Mouse (Mus musculus): ENCODE data around the gene Prf1. TPM values are rescaled to one million over a fixed set of nuclear protein-coding genes. Genes with fewer than 3 reads are reported as not detected.

Prf1 gene
- polyA plus RNA-seq, 1 experiment from 2014 or later: not detected

GRCm38 (mm10) chr10:61339216-61339615 is 41.6 kb downstream of the Prf1 start:
- TF ChIP-seq CTCF (IDR thresholded peaks at IDR 0.05; ENCODE audit: low read depth): peak; percentile 55
- Histone ChIP-seq H3K27ac (ENCODE audit: low read depth, low read length) (no peak overlapping the region), H3K4me1 (replicated peaks; ENCODE audit: control insufficient read depth, insufficient read depth, low read length) (no peaks in the 10 kb centered on the region), H3K27me3 (replicated peaks; ENCODE audit: control insufficient read depth, insufficient read depth, low read length) (no peaks in the 10 kb centered on the region), H3K9me3 (ENCODE audit: control insufficient read depth) (no peaks in the 10 kb centered on the region), H3K4me2 (replicated peaks; ENCODE audit: low read depth) (no peak overlapping the region), H3K4me3 (ENCODE audit: low read depth, low read length) (no peak overlapping the region), H3K9ac (ENCODE audit: low read depth, low read length) (no peak overlapping the region), H3K36me3 (ENCODE audit: control insufficient read depth, insufficient read depth) (no peaks in the 10 kb centered on the region; the same call in 1 of the 2 replicates)
- ATAC-seq: no peak
- 90% methylated on average over 9 of the region's 9 CpGs for WGBS

- no peak for TF ChIP-seq CTCF (IDR thresholded peaks at IDR 0.05; ENCODE audit: low read depth)
- no peak for ATAC-seq
- H3K27ac ChIP-seq (ENCODE audit: low read depth, low read length): no peak overlapping the region
- no peak overlapping the region for H3K4me3 ChIP-seq (ENCODE audit: low read depth, low read length)
- no peaks in the 10 kb centered on the region; the same call in 1 of the 2 replicates for H3K36me3 ChIP-seq (ENCODE audit: control insufficient read depth, insufficient read depth)
- H3K9me3 ChIP-seq (ENCODE audit: control insufficient read depth): no peaks in the 10 kb centered on the region
- 84% methylated on average over 9 of the region's 9 CpGs for WGBS
- no peak overlapping the region for H3K9ac ChIP-seq (ENCODE audit: low read depth, low read length)
- H3K4me1 ChIP-seq (replicated peaks; ENCODE audit: control insufficient read depth, insufficient read depth, low read length): no peaks in the 10 kb centered on the region
- H3K4me2 ChIP-seq (replicated peaks; ENCODE audit: low read depth): no peak overlapping the region
- no peaks in the 10 kb centered on the region for H3K27me3 ChIP-seq (replicated peaks; ENCODE audit: control insufficient read depth, insufficient read depth, low read length)
Measured at GRCm38 (mm10) chr10:61340247-61340646, 42.6 kb downstream of the Prf1 start.

- no peak for ATAC-seq
- 92% methylated on average over 5 of the region's 5 CpGs for WGBS
Measured at GRCm38 (mm10) chr10:61341045-61341444, 43.4 kb downstream of the Prf1 start.

GRCm38 (mm10) chr10:61341557-61341956 is 43.9 kb downstream of the Prf1 start:
- no peak overlapping the region for H3K4me2 ChIP-seq (replicated peaks; ENCODE audit: low read depth)
- no peak overlapping the region for H3K9ac ChIP-seq (ENCODE audit: low read depth, low read length)
- 68% methylated on average over 6 of the region's 6 CpGs for WGBS
- no peaks in the 10 kb centered on the region; the same call in 1 of the 2 replicates for H3K36me3 ChIP-seq (ENCODE audit: control insufficient read depth, insufficient read depth)
- no peaks in the 10 kb centered on the region for H3K9me3 ChIP-seq (ENCODE audit: control insufficient read depth)
- H3K4me1 ChIP-seq (replicated peaks; ENCODE audit: control insufficient read depth, insufficient read depth, low read length): no peaks in the 10 kb centered on the region
- TF ChIP-seq CTCF (IDR thresholded peaks at IDR 0.05; ENCODE audit: low read depth): peak; percentile 97
- H3K27ac ChIP-seq (ENCODE audit: low read depth, low read length): no peak overlapping the region
- no peak overlapping the region for H3K4me3 ChIP-seq (ENCODE audit: low read depth, low read length)
- ATAC-seq: no peak
- no peaks in the 10 kb centered on the region for H3K27me3 ChIP-seq (replicated peaks; ENCODE audit: control insufficient read depth, insufficient read depth, low read length)

More at GRCm38 (mm10) chr10:61341045-61341444, 43.4 kb downstream of the Prf1 start:
- Histone ChIP-seq H3K9me3 (ENCODE audit: control insufficient read depth) (no peaks in the 10 kb centered on the region), H3K27ac (ENCODE audit: low read depth, low read length) (no peak overlapping the region), H3K4me2 (replicated peaks; ENCODE audit: low read depth) (no peak overlapping the region), H3K9ac (ENCODE audit: low read depth, low read length) (no peak overlapping the region), H3K27me3 (replicated peaks; ENCODE audit: control insufficient read depth, insufficient read depth, low read length) (no peaks in the 10 kb centered on the region), H3K4me1 (replicated peaks; ENCODE audit: control insufficient read depth, insufficient read depth, low read length) (no peaks in the 10 kb centered on the region), H3K36me3 (ENCODE audit: control insufficient read depth, insufficient read depth) (no peaks in the 10 kb centered on the region; the same call in 1 of the 2 replicates), H3K4me3 (ENCODE audit: low read depth, low read length) (no peak overlapping the region)
- no peak for TF ChIP-seq CTCF (IDR thresholded peaks at IDR 0.05; ENCODE audit: low read depth)

- no peaks in the 10 kb centered on the region; the same call in 1 of the 2 replicates for H3K4me1 ChIP-seq (replicated peaks; ENCODE audit: control insufficient read depth, insufficient read depth, low read length)
- no peak overlapping the region for H3K27ac ChIP-seq (ENCODE audit: low read depth, low read length)
- no peak for ATAC-seq
- no peak overlapping the region for H3K4me2 ChIP-seq (replicated peaks; ENCODE audit: low read depth)
- H3K27me3 ChIP-seq (replicated peaks; ENCODE audit: control insufficient read depth, insufficient read depth, low read length): no peaks in the 10 kb centered on the region
- H3K36me3 ChIP-seq (ENCODE audit: control insufficient read depth, insufficient read depth): no peaks in the 10 kb centered on the region
- no peaks in the 10 kb centered on the region for H3K9me3 ChIP-seq (ENCODE audit: control insufficient read depth)
- WGBS: 88% methylated on average over 13 of the region's 13 CpGs
- no peak for TF ChIP-seq CTCF (IDR thresholded peaks at IDR 0.05; ENCODE audit: low read depth)
- no peak overlapping the region for H3K4me3 ChIP-seq (ENCODE audit: low read depth, low read length)
- no peak overlapping the region for H3K9ac ChIP-seq (ENCODE audit: low read depth, low read length)
Measured at GRCm38 (mm10) chr10:61342750-61343149, 45.1 kb downstream of the Prf1 start.

GRCm38 (mm10) chr10:61343950-61344349 is 46.3 kb downstream of the Prf1 start:
- ATAC-seq: no peak
- 66% methylated on average over 8 of the region's 8 CpGs for WGBS
- peak; percentile 90 for TF ChIP-seq CTCF (IDR thresholded peaks at IDR 0.05; ENCODE audit: low read depth)

GRCm38 (mm10) chr10:61345179-61345578 is 47.5 kb downstream of the Prf1 start:
- H3K9me3 ChIP-seq (ENCODE audit: control insufficient read depth): no peaks in the 10 kb centered on the region
- H3K27ac ChIP-seq (ENCODE audit: low read depth, low read length): no peak overlapping the region
- no peaks in the 10 kb centered on the region for H3K27me3 ChIP-seq (replicated peaks; ENCODE audit: control insufficient read depth, insufficient read depth, low read length)
- TF ChIP-seq CTCF (IDR thresholded peaks at IDR 0.05; ENCODE audit: low read depth): no peak
- H3K36me3 ChIP-seq (ENCODE audit: control insufficient read depth, insufficient read depth): peaks cover 8% of the 10 kb centered on the region; the same call in 1 of the 2 replicates
- H3K9ac ChIP-seq (ENCODE audit: low read depth, low read length): no peak overlapping the region
- WGBS: 80% methylated on average over 8 of the region's 8 CpGs
- H3K4me1 ChIP-seq (replicated peaks; ENCODE audit: control insufficient read depth, insufficient read depth, low read length): no peaks in the 10 kb centered on the region; the same call in 1 of the 2 replicates
- no peak overlapping the region for H3K4me3 ChIP-seq (ENCODE audit: low read depth, low read length)
- H3K4me2 ChIP-seq (replicated peaks; ENCODE audit: low read depth): no peak overlapping the region
- no peak for ATAC-seq

More at GRCm38 (mm10) chr10:61343950-61344349, 46.3 kb downstream of the Prf1 start:
- Histone ChIP-seq H3K36me3 (ENCODE audit: control insufficient read depth, insufficient read depth) (no peaks in the 10 kb centered on the region), H3K9ac (ENCODE audit: low read depth, low read length) (no peak overlapping the region), H3K4me1 (replicated peaks; ENCODE audit: control insufficient read depth, insufficient read depth, low read length) (no peaks in the 10 kb centered on the region; the same call in 1 of the 2 replicates), H3K4me2 (replicated peaks; ENCODE audit: low read depth) (no peak overlapping the region), H3K9me3 (ENCODE audit: control insufficient read depth) (no peaks in the 10 kb centered on the region), H3K27me3 (replicated peaks; ENCODE audit: control insufficient read depth, insufficient read depth, low read length) (no peaks in the 10 kb centered on the region), H3K27ac (ENCODE audit: low read depth, low read length) (no peak overlapping the region), H3K4me3 (ENCODE audit: low read depth, low read length) (no peak overlapping the region)
